Mouse (Mus musculus): ENCODE measurements around the gene Rap1b.

DNA sequence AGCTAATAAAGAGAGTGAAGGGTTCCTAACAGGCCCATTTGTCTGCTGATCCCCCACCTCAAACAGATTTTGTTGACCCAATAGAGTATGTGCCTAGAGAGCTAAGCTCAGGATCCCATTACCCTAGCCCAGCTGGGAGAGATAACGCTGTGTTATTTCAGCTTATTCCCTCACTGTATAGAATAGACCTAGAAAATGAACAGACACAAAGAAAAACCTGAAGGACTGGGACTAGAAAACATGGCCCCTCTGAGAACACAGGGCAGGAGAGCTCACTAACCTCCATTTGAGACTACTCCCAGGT, 71.1 kb downstream of the Rap1b start:
- no peak for TF ChIP-seq CTCF (IDR thresholded peaks at IDR 0.05; ENCODE audit: control insufficient read depth, insufficient read depth, low read length)
- TF ChIP-seq POLR2A (IDR thresholded peaks at IDR 0.05; ENCODE audit: borderline replicate concordance, control insufficient read depth, low read depth, low read length) = no peak
